Mouse (Mus musculus): ENCODE measurements at regions not wholly inside any gene's neighbourhood (a gene's known extent, or its start where the extent isn't known, plus 50 kb on each side); places are given as distances from the start of the nearest gene placed in this dataset.

GRCm38 (mm10) chr14:72300026-72300425 lies 191.6 kb downstream of the Gm9195 start:
- Histone ChIP-seq H3K4me1 (replicated peaks; ENCODE audit: low read depth, low read length) (peaks cover 3% of the 10 kb centered on the region), H3K36me3 (ENCODE audit: insufficient read depth, low read length) (no peaks in the 10 kb centered on the region), H3K9me3 (ENCODE audit: low read length) (no peaks in the 10 kb centered on the region), H3K4me3 (replicated peaks; ENCODE audit: low read length) (no peak overlapping the region), H3K27me3 (ENCODE audit: insufficient read depth, low read length) (no peaks in the 10 kb centered on the region)
- TF ChIP-seq NANOG (IDR thresholded peaks at IDR 0.05; ENCODE audit: borderline replicate concordance, low read length) (no peak), POU5F1 (IDR thresholded peaks at IDR 0.05; ENCODE audit: borderline replicate concordance, low read length) (no peak), CTCF (conservative IDR thresholded peaks at IDR 0.05; ENCODE audit: low read length) (peak; percentile 39)

GRCm38 (mm10) chr14:72294631-72295030 lies 197.0 kb downstream of the Gm9195 start:
- no peak overlapping the region for H3K4me3 ChIP-seq (replicated peaks; ENCODE audit: low read length)
- no peak for TF ChIP-seq POU5F1 (IDR thresholded peaks at IDR 0.05; ENCODE audit: borderline replicate concordance, low read length)
- no peak for TF ChIP-seq NANOG (IDR thresholded peaks at IDR 0.05; ENCODE audit: borderline replicate concordance, low read length)
- no peak for TF ChIP-seq CTCF (conservative IDR thresholded peaks at IDR 0.05; ENCODE audit: low read length)
- peaks cover 12% of the 10 kb centered on the region for H3K4me1 ChIP-seq (replicated peaks; ENCODE audit: low read depth, low read length)
- H3K27me3 ChIP-seq (ENCODE audit: insufficient read depth, low read length) = no peaks in the 10 kb centered on the region
- H3K9me3 ChIP-seq (ENCODE audit: low read length) = no peaks in the 10 kb centered on the region
- H3K36me3 ChIP-seq (ENCODE audit: insufficient read depth, low read length) = no peaks in the 10 kb centered on the region

DNA sequence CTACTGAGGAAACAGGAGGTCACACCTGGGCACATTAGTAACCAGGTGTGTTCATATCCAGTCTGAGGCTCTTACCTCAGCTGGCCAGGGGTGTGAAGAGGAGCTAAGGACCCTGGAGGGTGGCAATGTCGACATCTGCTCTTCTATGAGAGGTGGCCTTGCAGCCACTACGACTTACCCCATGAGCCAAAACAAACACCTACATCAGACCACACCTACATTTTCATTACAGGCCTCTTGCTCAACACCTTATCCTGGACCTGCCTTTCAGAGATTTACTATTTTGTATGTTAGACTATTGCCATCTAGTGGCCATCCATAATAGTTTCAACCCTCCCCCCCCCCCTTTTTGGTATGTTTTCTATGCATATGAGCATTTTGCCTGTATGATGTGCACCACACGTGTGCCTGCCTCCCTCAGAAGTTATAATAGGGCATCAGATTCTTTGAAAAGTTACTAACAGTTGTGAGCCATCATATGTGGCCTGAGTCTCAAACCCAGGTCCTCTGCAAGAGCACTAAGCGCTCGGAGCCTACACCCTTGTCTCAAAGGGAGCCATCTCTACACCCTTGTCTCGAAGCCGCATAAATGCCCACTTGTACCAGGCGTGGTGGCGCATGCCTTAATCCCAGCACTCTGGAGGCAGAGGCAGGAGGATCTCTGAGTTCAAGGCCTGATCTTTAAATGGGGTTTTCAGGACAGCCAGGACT lies 197.8 kb downstream of the Gm9195 start:
- Histone ChIP-seq H3K27me3 (ENCODE audit: insufficient read depth, low read length) (no peaks in the 10 kb centered on the region), H3K4me1 (replicated peaks; ENCODE audit: low read depth, low read length) (peaks cover 12% of the 10 kb centered on the region), H3K36me3 (ENCODE audit: insufficient read depth, low read length) (no peaks in the 10 kb centered on the region), H3K9me3 (ENCODE audit: low read length) (no peaks in the 10 kb centered on the region), H3K4me3 (replicated peaks; ENCODE audit: low read length) (no peak overlapping the region)
- TF ChIP-seq POU5F1 (IDR thresholded peaks at IDR 0.05; ENCODE audit: borderline replicate concordance, low read length) (no peak), CTCF (conservative IDR thresholded peaks at IDR 0.05; ENCODE audit: low read length) (peak; percentile 38; the same call in 1 of the 2 replicates), NANOG (IDR thresholded peaks at IDR 0.05; ENCODE audit: borderline replicate concordance, low read length) (no peak)

GRCm38 (mm10) chr14:72292656-72293299 lies 198.9 kb downstream of the Gm9195 start:
- no peak for TF ChIP-seq POU5F1 (IDR thresholded peaks at IDR 0.05; ENCODE audit: borderline replicate concordance, low read length)
- no peak for TF ChIP-seq NANOG (IDR thresholded peaks at IDR 0.05; ENCODE audit: borderline replicate concordance, low read length)
- no peak for TF ChIP-seq CTCF (conservative IDR thresholded peaks at IDR 0.05; ENCODE audit: low read length)

DNA sequence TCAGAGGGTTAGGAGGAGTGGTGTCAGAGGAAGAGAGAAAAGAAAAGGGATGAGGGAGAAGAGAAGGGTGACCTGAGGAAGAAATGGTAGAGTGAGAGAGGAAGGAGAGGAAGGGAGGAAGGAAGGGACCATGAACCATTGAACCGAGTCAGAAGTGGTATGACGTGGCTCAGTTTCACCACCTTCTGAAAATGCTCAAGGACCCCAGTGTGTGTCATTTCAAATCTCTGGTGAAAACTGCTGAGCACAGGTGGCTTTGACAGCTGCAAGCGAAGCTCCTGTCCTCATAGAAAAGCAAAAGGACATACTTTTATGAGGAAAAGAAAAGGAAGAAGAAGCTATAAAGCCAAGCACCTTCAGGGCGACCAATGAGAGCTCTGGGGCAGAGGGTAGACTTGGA lies 214.3 kb downstream of the Gm9195 start:
- TF ChIP-seq POU5F1 (IDR thresholded peaks at IDR 0.05; ENCODE audit: borderline replicate concordance, low read length) (no peak), NANOG (IDR thresholded peaks at IDR 0.05; ENCODE audit: borderline replicate concordance, low read length) (no peak), CTCF (conservative IDR thresholded peaks at IDR 0.05; ENCODE audit: low read length) (no peak)
- H3K4me3 ChIP-seq (replicated peaks; ENCODE audit: low read length) = no peak overlapping the region
- H3K9me3 ChIP-seq (ENCODE audit: low read length) = peaks cover 60% of the 10 kb centered on the region
- H3K36me3 ChIP-seq (ENCODE audit: insufficient read depth, low read length) = no peaks in the 10 kb centered on the region
- no peaks in the 10 kb centered on the region for H3K4me1 ChIP-seq (replicated peaks; ENCODE audit: low read depth, low read length)
- H3K27me3 ChIP-seq (ENCODE audit: insufficient read depth, low read length) = no peaks in the 10 kb centered on the region

More at GRCm38 (mm10) chr14:72292656-72293299, 198.9 kb downstream of the Gm9195 start:
- H3K4me3 ChIP-seq (replicated peaks; ENCODE audit: low read length) = no peak overlapping the region
- no peaks in the 10 kb centered on the region for H3K9me3 ChIP-seq (ENCODE audit: low read length)
- H3K4me1 ChIP-seq (replicated peaks; ENCODE audit: low read depth, low read length) = peaks cover 12% of the 10 kb centered on the region
- no peaks in the 10 kb centered on the region for H3K27me3 ChIP-seq (ENCODE audit: insufficient read depth, low read length)
- no peaks in the 10 kb centered on the region for H3K36me3 ChIP-seq (ENCODE audit: insufficient read depth, low read length)

DNA sequence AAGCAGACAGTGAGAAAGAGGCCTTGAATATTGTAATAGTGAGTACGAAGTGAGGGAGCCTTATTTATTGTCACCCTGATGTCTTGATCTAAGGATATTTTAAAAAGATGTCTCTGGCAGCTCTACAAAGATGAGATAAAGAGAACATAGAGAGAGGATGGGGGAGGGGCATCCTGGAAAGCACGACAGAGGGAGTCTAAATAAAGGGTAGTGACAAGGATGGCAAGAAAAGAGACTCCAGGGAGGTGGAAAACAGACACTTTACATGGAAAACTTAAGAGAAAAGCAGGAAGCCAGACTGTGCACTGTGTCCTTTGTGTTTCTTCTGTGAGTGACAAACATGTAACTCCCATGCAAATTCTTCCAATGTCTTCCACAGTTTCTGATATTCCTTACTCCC lies 232.4 kb downstream of the Gm9195 start:
- no peaks in the 10 kb centered on the region for H3K4me1 ChIP-seq (replicated peaks; ENCODE audit: low read depth, low read length)
- no peaks in the 10 kb centered on the region for H3K36me3 ChIP-seq (ENCODE audit: insufficient read depth, low read length)
- no peak overlapping the region for H3K4me3 ChIP-seq (replicated peaks; ENCODE audit: low read length)
- no peaks in the 10 kb centered on the region for H3K9me3 ChIP-seq (ENCODE audit: low read length)
- H3K27me3 ChIP-seq (ENCODE audit: insufficient read depth, low read length) = no peaks in the 10 kb centered on the region
- TF ChIP-seq POU5F1 (IDR thresholded peaks at IDR 0.05; ENCODE audit: borderline replicate concordance, low read length) (no peak), CTCF (conservative IDR thresholded peaks at IDR 0.05; ENCODE audit: low read length) (no peak), NANOG (IDR thresholded peaks at IDR 0.05; ENCODE audit: borderline replicate concordance, low read length) (no peak)

- Histone ChIP-seq H3K4me3 (replicated peaks; ENCODE audit: low read length) (no peak overlapping the region), H3K4me1 (replicated peaks; ENCODE audit: low read depth, low read length) (no peaks in the 10 kb centered on the region), H3K36me3 (ENCODE audit: insufficient read depth, low read length) (no peaks in the 10 kb centered on the region), H3K27me3 (ENCODE audit: insufficient read depth, low read length) (no peaks in the 10 kb centered on the region), H3K9me3 (ENCODE audit: low read length) (no peaks in the 10 kb centered on the region)
- TF ChIP-seq CTCF (conservative IDR thresholded peaks at IDR 0.05; ENCODE audit: low read length) (no peak), POU5F1 (IDR thresholded peaks at IDR 0.05; ENCODE audit: borderline replicate concordance, low read length) (no peak), NANOG (IDR thresholded peaks at IDR 0.05; ENCODE audit: borderline replicate concordance, low read length) (no peak)
Measured at GRCm38 (mm10) chr14:72241872-72242271, 249.8 kb downstream of the Gm9195 start.

GRCm38 (mm10) chr14:72240272-72240671 lies 251.4 kb downstream of the Gm9195 start:
- H3K36me3 ChIP-seq (ENCODE audit: insufficient read depth, low read length) = no peaks in the 10 kb centered on the region
- TF ChIP-seq POU5F1 (IDR thresholded peaks at IDR 0.05; ENCODE audit: borderline replicate concordance, low read length) (no peak), NANOG (IDR thresholded peaks at IDR 0.05; ENCODE audit: borderline replicate concordance, low read length) (no peak), CTCF (conservative IDR thresholded peaks at IDR 0.05; ENCODE audit: low read length) (no peak)
- H3K4me3 ChIP-seq (replicated peaks; ENCODE audit: low read length) = no peak overlapping the region
- H3K9me3 ChIP-seq (ENCODE audit: low read length) = no peaks in the 10 kb centered on the region
- no peaks in the 10 kb centered on the region for H3K27me3 ChIP-seq (ENCODE audit: insufficient read depth, low read length)
- H3K4me1 ChIP-seq (replicated peaks; ENCODE audit: low read depth, low read length) = no peaks in the 10 kb centered on the region

All from E14TG2a.4 (cell line).